Mouse (Mus musculus) thymus, adult 2 months (tissue): ENCODE measurements around the gene Plk5.

Source experiments
- CTCF ChIP-seq: fragments of 200-500 bp; IDR thresholded peaks from 2 replicates; pipeline ENCODE4 v1.5.1; 2012; ENCODE audit warnings: mild to moderate bottlenecking, control low read depth, low read length, moderate library complexity, borderline replicate concordance; ENCODE audit not compliant: control insufficient read depth, poor library complexity, insufficient read depth; ENCODE audit errors: extremely low read depth
- POLR2A ChIP-seq: fragments of 200-500 bp; IDR thresholded peaks from 2 replicates; pipeline ENCODE4 v1.6.1; 2012; ENCODE audit warnings: mild to moderate bottlenecking, low read length, control low read depth, moderate library complexity; ENCODE audit not compliant: control insufficient read depth, poor library complexity, insufficient read depth; ENCODE audit errors: extremely low read depth

- TF ChIP-seq CTCF: no peak
- TF ChIP-seq POLR2A: no peak
Observed at GRCm38 (mm10) chr10:80357336-80357735, 1.1 kb downstream of the Plk5 start.
